Mouse (Mus musculus) embryonic fibroblast, embryonic 13.5 days (primary cell): ENCODE results near the gene Olfr678. TPM values are rescaled to one million over a fixed set of nuclear protein-coding genes. Genes with fewer than 3 reads are reported as not detected.
"Not testable (repeated sequence)": the region's sequence is repeated elsewhere in the genome, so short reads cannot be mapped to it uniquely, and the experiment has no call there.

Source experiments
- H3K27ac ChIP-seq: 2 replicates; pipeline ENCODE4 v1.5.1; 2012; ENCODE audit warnings: low read length, control low read depth, inconsistent platforms; ENCODE audit not compliant: insufficient read depth
- H3K4me1 ChIP-seq: 2 replicates; pipeline ENCODE4 v1.6.1; 2011; ENCODE audit warnings: low read length; ENCODE audit not compliant: control insufficient read depth, insufficient read depth
- H3K4me3 ChIP-seq: 2 replicates; pipeline ENCODE4 v1.5.1; 2011; ENCODE audit warnings: mild to moderate bottlenecking, control low read depth, low read length; ENCODE audit not compliant: insufficient read depth
- CTCF ChIP-seq: IDR thresholded peaks from 2 replicates; pipeline ENCODE4 v1.5.1; 2011; ENCODE audit warnings: mild to moderate bottlenecking, control low read depth, low read length, moderate library complexity, borderline replicate concordance; ENCODE audit not compliant: insufficient read depth
- POLR2A ChIP-seq: IDR thresholded peaks from 2 replicates; pipeline ENCODE4 v1.6.1; 2011; ENCODE audit warnings: low read depth, mild to moderate bottlenecking, control low read depth, low read length, moderate library complexity
- polyA plus RNA-seq: library from polyadenylated mRNA; stranded (reverse); fragments of >200 nt; gene quantifications from 2 replicates; pipeline ENCODE4 v1.2.4, GENCODE M21; 2011; ENCODE audit warnings: low read depth; ENCODE audit not compliant: missing spikeins, insufficient read length

Olfr678 gene
- polyA plus RNA-seq = not detected in 2 replicates

DNA sequence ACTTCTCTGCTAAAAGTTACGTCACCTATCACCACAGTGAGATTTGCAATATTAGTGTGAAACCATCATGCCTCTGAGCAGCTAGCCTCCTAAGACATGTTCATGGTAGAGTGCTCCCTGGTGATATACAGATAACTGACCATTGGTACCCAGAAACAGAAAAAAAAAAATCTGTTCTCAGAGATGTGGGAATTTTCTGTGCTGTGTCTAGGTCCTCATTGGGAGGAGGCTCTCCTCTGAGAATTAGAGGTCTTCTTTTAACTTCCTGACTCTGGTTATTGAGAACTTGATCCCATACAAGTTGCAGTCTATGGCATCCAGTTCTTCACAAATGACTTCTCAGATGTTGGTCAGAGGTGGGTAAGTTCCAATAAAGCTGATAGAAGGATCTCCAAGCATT is at the start of gene Olfr678:
Gene Olfr678, plus strand, starts transcription at position 301 of the 400 bp plus-strand sequence.
- Histone ChIP-seq H3K4me1 (no peaks in the 10 kb centered on the region), H3K27ac (no peak within 1 kb of the TSS), H3K4me3 (no peak within 1 kb of the TSS)
- no peak for TF ChIP-seq POLR2A
- TF ChIP-seq CTCF = no peak

DNA sequence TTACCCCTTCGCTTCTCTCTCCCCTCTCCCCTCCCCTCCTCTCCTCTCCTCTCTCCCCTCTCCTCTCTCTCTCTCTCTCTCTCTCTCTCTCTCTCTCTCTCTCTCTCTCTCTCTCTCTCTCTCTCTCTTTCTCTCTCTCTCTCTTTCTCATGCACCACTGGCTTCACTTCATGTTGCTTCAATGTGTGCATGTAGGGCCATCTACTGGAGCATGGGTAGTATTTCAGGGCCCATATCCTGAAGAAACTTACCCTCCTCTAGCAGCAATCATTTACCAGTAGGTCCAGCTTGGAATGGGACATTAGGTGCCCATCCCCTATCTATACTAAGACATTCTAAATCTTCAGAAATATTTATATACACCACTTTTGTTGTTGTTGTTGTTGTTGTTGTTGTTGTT is 41.7 kb upstream of the Olfr678 start:
- Histone ChIP-seq H3K27ac (no peak overlapping the region), H3K4me1 (no peaks in the 10 kb centered on the region), H3K4me3 (no peak overlapping the region)
- TF ChIP-seq CTCF = no peak
- no peak for TF ChIP-seq POLR2A

DNA sequence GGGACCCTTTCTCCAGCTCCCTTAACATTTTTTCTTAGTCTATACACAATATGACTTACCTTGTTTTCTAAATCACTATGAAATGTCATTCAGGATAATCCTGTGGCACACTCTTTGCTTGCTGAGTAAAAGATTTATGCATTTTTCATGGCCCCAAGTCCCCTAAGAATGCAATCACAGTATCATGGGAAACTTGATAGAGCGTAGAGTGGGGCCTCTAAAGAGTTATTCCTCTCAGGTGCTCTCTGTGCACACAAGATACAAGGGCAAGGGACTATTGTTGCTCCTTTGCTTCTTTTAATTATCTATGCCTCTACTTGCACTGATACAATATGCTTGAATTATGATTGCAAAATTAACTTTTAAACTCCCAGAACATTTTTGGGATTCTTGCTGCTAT is 35.9 kb upstream of the Olfr678 start, which contains the start of gene Olfr675:
Gene Olfr675, minus strand, starts transcription at position 101 of the 400 bp plus-strand sequence.
- TF ChIP-seq POLR2A (no peak), CTCF (no peak)
- H3K4me3 ChIP-seq = no peak within 1 kb of the TSS
- no peaks in the 10 kb centered on the region for H3K4me1 ChIP-seq
- H3K27ac ChIP-seq = no peak within 1 kb of the TSS

DNA sequence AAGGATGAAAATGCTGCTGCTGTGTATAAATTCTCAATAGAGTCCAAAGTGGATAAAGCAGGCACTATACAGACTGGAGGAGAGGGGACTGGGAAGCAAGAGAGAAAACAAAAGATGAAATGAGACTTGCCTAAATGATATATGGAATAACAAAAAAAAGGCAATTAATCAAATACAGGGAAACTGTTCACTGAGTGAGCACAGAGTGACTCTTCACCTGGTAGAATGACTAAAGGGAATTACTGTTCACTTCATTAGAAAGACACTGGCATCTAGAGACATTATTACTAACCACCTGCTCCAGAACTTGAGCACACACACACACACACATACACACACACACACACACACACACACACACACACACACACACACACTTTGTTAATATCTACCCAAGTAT is 31.9 kb upstream of the Olfr678 start, which contains the start of gene Olfr676:
Gene Olfr676, plus strand, starts transcription at position 301 of the 400 bp plus-strand sequence.
- Histone ChIP-seq H3K4me3 (no peak within 1 kb of the TSS), H3K4me1 (no peaks in the 10 kb centered on the region), H3K27ac (no peak within 1 kb of the TSS)
- TF ChIP-seq CTCF = no peak
- no peak for TF ChIP-seq POLR2A

DNA sequence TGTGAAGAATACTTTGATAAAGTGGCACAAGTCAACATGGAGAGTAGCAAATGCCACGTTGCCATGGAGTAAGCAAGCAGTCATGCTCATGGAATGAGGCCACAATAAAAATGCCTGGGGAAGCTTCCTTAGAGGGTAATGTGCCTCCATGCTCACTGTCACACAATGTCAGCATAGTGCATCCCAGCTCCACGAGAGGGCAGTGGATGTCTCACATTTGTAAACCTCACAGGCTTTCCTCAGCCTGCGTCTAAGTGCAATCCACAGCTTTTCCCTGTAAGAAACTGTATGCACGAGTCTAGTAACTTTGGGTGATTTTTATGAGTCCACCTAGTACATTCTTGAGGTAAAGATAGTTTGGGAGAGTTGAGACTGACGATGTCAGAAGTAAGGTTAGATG is 30.4 kb upstream of the Olfr678 start:
- H3K4me1 ChIP-seq, H3K27ac ChIP-seq, H3K4me3 ChIP-seq: not testable (repeated sequence)

DNA sequence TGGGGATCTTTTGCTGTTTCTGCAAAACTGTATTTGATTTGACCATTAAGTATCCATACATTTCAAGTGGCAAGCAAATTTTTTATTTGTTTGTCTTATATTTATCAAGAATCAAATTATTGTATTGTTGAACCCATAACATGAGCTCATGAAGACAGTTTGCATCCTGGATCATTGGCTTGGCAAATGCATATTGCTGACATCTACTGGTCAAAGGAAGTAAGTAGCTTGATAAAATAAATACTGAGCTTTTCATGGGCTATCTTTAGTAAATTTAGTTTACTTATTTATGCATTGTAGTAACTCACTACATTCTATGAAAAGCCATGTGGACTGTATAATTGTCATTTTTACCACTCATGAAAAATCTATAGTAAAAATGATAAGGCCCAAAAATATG is 5.3 kb upstream of the Olfr678 start:
- Histone ChIP-seq H3K27ac (no peak overlapping the region), H3K4me1 (no peaks in the 10 kb centered on the region), H3K4me3 (no peak overlapping the region)
- no peak for TF ChIP-seq POLR2A
- TF ChIP-seq CTCF = no peak

DNA sequence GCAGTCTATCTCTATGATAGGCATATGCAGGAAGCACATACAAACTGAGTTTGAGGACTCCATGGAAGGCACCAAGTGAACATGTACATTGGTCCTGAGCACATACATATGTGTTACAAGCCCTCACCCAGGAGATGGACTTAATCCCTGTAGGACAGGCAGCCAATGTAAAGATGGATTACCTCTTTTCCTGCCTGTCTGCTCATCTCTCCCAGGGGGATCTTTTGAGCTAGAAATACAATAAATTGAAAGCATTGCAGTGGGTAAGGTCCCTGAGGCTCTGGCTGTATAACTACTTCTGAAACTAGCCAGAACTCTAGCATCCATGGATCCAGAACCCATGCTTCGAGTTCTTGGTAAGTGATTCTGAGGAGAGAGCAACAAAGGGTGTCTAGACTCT is 16.6 kb downstream of the Olfr678 start, which contains the start of gene Olfr679:
Gene Olfr679, plus strand, starts transcription at position 301 of the 400 bp plus-strand sequence.
- no peaks in the 10 kb centered on the region for H3K4me1 ChIP-seq
- no peak for TF ChIP-seq CTCF
- no peak for TF ChIP-seq POLR2A
- no peak within 1 kb of the TSS for H3K4me3 ChIP-seq
- H3K27ac ChIP-seq = no peak within 1 kb of the TSS

DNA sequence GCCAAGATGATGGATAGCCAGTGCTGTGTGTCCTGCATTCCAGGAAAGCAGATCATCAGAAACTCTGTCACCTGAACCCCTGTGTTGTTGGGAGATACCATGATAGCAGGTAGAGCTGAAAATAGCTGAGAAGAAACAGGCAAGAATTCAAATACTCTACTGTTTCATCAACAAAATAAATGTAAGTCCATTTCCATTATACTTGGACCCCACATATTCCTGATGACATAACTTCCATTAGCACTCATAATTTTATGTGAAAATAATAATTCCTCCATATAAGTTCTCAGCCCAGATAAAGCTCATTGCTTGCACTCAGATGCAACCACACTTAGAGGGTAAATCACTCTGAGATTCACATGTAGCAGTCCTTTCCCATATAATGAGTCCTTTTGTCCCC is 28.4 kb downstream of the Olfr678 start, which contains the start of gene Olfr680-ps1:
Gene Olfr680-ps1, minus strand, starts transcription at position 101 of the 400 bp plus-strand sequence.
- not testable (repeated sequence) for H3K4me1 ChIP-seq, H3K27ac ChIP-seq, H3K4me3 ChIP-seq

DNA sequence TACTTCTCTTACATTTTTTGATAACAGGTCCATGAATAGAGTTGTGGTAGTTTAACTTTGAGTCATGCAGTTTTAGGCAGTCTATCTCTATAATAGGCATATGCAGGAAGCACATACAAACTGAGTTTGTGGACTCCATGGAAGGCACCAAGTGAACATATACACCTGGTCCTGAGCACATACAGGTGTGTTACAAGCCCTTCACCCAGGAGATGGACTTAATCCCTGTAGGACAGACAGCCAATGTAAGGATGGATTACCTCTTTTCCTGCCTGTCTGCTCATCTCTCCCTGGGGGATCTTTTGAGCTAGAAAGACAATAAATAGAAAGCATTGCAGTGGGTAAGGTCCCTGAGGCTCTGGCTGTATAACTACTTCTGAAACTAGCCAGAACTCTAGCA is 52.3 kb downstream of the Olfr678 start, which contains the start of gene Olfr681:
Gene Olfr681, plus strand, starts transcription at position 301 of the 400 bp plus-strand sequence.
- Histone ChIP-seq H3K4me1 (no peaks in the 10 kb centered on the region), H3K4me3 (no peak within 1 kb of the TSS), H3K27ac (no peak within 1 kb of the TSS)
- TF ChIP-seq POLR2A = no peak
- no peak for TF ChIP-seq CTCF

Other genes starting within 250 kb of the Olfr678 start
- not detected in 2 replicates for gene Usp17lb, start 221.9 kb upstream of the Olfr678 start, polyA plus RNA-seq
- not detected in 2 replicates for gene Usp17la, start 207.5 kb upstream of the Olfr678 start, polyA plus RNA-seq
- not detected in 2 replicates for gene Olfr665, start 186.4 kb upstream of the Olfr678 start, polyA plus RNA-seq
- gene Olfr666, start 168.5 kb upstream of the Olfr678 start, polyA plus RNA-seq = not detected in 2 replicates
- gene Olfr667, start 143.0 kb upstream of the Olfr678 start, polyA plus RNA-seq = not detected in 2 replicates
- gene Olfr668, start 136.4 kb upstream of the Olfr678 start, polyA plus RNA-seq = not detected in 2 replicates
- gene Olfr669, start 130.2 kb upstream of the Olfr678 start, polyA plus RNA-seq = not detected in 2 replicates
- not detected in 2 replicates for gene Olfr670, start 101.9 kb upstream of the Olfr678 start, polyA plus RNA-seq
- not detected in 2 replicates for gene Olfr671, start 85.3 kb upstream of the Olfr678 start, polyA plus RNA-seq
- not detected in 2 replicates for gene Olfr672, start 62.4 kb upstream of the Olfr678 start, polyA plus RNA-seq
- not detected in 2 replicates for gene Olfr675, start 36.0 kb upstream of the Olfr678 start, polyA plus RNA-seq
- not detected in 2 replicates for gene Olfr676, start 31.8 kb upstream of the Olfr678 start, polyA plus RNA-seq
- gene Olfr677, start 13.1 kb upstream of the Olfr678 start, polyA plus RNA-seq = not detected in 2 replicates
- not detected in 2 replicates for gene Olfr679, start 16.7 kb downstream of the Olfr678 start, polyA plus RNA-seq
- not detected in 2 replicates for gene Olfr680-ps1, start 28.3 kb downstream of the Olfr678 start, polyA plus RNA-seq
- not detected in 2 replicates for gene Olfr681, start 52.4 kb downstream of the Olfr678 start, polyA plus RNA-seq
- gene Olfr683, start 82.5 kb downstream of the Olfr678 start, polyA plus RNA-seq = not detected in 2 replicates
- not detected in 2 replicates for gene Olfr684, start 99.2 kb downstream of the Olfr678 start, polyA plus RNA-seq
- gene Olfr685, start 121.5 kb downstream of the Olfr678 start, polyA plus RNA-seq = not detected in 2 replicates
- not detected in 2 replicates for gene Olfr686, start 143.0 kb downstream of the Olfr678 start, polyA plus RNA-seq
- not detected in 2 replicates for gene Olfr688, start 223.6 kb downstream of the Olfr678 start, polyA plus RNA-seq
- not detected in 2 replicates for gene Olfr689, start 246.7 kb downstream of the Olfr678 start, polyA plus RNA-seq